Mouse (Mus musculus): ENCODE data around the gene Abca12. TPM values are rescaled to one million over a fixed set of nuclear protein-coding genes. Genes with fewer than 3 reads are reported as not detected.

The Abca12 gene
- polyA plus RNA-seq, 1 experiment from 2014 or later, result 1.2 TPM

Other genes with a start within 250 kb of the Abca12 start
- 48.8 and 49.8 TPM in 2 replicates for gene Atic, start 142.2 kb upstream of the Abca12 start, polyA plus RNA-seq (2015; fragmentation: Nextera tagmentation; extraction: Ambion mirVana)
- 183 and 217 TPM in 2 replicates for gene Fn1, start 238.3 kb upstream of the Abca12 start, polyA plus RNA-seq (2015; fragmentation: Nextera tagmentation; extraction: Ambion mirVana)

Data from stomach, embryonic 16.5 days (tissue).